Mouse (Mus musculus) cerebellum, postnatal 14 days (tissue): Measurements from ENCODE around the gene Ube2i.
"Not testable (repeated sequence)": the region's sequence is repeated elsewhere in the genome, so short reads cannot be mapped to it uniquely, and the experiment has no call there.

Experiments used
- DNase-seq, 2 experiments: peaks; one replicate each; pipeline ENCODE4 v3.0.0; 2021; ENCODE audit warnings: mixed read lengths in 2 of 2

The Ube2i gene

DNA sequence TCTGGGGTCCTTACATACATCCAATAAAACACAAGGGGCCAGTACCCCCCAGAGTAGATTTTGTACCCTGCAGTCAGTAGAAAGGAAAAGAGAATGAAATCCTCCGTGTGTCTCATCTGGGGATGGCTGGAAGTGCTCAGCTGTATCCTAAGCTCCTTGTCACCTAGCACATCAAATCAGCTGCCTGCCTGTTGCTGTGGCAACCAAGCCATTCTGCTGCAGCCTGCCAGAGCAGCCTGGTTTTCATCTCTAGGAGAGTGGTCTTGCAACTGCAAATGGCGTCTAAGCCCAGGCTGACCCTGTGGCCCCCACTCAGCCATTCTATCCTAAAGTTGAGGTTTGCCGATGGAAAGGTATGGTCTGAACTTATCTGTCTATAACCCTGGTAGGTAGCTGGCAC is 21.8 kb downstream of the Ube2i start:
- DNase-seq, result no peak

DNA sequence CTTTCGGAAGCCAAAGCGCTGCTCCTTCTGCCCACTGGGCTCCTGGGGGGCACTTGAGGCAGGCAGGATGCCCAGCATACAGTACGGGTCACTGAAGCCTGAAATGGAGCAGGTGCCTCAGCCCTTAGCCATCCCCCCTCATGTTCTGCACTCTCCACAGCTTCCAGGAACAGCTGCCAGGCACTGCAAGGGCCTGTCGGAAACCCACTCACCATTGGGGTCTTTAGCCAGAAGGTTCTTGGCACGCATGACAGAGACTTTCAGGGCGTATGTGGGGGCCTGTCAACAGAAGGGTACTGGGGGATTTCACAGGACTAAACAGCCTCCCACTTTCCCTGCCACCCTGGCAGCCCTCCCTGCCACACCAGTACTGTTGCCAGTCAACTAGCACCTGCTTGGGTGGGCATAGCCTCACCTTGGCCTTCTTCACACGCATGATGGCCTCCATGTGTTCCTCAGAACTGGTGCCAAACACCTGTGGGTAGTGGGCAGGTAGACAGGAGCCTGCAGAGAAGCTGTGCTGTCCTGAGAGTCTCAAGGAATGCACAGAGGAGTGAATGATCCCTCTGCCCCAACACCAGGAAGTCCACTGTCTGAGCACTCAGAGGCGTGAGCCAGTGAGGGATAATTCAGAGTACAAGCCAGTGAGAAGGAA is 24.1 kb downstream of the Ube2i start:
- peak; percentile 85 to 90 for DNase-seq

DNA sequence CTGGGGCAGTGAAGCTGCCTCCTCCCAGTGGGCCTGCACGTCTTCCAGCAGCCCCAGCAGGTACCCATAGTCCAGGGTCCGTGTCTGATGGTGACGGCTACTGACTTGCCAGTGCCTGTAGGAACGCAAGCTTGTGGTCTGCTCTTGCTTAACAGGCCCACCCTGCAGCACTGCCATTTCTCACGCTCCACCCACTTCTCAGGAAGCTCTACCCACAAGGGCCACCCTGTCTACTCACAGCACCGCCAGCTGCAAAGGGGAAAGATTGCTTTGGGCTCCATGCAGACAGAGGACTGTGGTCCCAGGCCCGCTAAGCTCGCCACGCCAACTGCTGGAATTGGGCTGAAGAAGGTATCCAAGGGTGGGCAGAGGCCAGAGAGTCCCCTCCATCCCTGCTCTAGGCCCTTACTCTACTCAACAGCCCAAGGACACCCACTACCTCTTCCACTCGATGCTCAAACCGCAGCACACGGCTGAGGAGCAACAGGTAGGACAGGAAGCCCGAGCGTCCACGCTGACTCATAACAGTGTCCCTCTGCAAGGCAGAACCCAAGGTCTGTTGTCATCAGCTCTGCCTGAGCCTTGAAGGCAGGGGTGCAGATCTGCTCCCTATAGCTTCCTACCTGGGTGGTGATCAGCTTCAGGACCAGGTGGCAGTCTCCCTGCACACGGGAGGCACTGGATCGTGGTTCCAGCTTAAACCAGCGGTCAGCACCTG is 26.2 kb downstream of the Ube2i start:
- no peak for DNase-seq

DNA sequence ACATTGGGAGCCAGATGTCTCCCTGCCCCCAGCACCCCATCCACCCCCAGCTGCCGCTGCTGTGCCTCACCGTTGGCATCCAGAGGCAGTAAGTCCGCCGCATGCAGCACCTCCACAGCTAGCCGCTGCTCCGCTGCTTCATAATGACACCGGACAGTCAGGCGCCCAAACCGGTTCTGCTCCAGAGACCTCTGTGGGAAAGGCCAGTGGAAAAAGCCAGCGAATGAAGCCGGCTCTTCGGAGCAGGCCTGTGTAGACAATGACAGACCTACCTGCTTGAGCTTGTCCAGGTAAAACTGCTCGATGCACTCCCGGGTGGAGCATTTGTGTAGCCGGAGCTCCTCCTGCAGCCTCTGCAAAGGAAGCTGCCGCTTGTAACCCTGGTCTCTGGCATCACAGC is 30.2 kb downstream of the Ube2i start:
- DNase-seq, result no peak

DNA sequence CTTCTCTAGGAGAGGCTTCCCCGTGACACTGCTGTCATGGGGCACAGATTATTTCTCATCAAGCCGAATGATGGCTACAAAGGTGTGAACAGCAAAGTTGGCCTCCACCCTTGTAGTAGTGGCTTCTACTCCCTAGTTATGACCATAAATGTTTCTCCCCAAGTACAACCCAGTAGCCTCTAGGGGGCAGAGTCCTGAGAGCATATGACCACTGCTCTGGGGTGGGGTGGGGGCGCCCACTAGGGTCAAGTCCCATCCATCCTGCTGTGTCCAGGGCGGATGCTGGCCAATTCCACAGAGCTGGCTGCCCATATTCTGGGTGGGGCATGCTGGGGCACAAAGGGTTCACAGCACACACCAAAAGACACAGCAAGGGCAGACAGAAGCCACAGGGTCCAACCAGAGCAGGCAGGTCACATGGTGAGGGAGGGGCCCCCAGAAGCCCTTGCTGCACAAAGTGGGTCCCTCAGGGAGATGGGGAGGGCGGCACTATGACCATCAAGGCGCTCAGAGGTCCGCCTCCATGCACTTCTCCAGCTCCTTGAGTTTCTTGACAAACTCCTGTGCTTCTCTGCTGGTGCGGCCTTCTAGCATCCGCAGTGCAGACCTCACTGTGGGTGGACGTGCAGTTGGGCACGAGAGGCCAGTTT is 31.2 kb downstream of the Ube2i start:
- DNase-seq, result peak in 1 of 2 experiments; percentile 23

DNA sequence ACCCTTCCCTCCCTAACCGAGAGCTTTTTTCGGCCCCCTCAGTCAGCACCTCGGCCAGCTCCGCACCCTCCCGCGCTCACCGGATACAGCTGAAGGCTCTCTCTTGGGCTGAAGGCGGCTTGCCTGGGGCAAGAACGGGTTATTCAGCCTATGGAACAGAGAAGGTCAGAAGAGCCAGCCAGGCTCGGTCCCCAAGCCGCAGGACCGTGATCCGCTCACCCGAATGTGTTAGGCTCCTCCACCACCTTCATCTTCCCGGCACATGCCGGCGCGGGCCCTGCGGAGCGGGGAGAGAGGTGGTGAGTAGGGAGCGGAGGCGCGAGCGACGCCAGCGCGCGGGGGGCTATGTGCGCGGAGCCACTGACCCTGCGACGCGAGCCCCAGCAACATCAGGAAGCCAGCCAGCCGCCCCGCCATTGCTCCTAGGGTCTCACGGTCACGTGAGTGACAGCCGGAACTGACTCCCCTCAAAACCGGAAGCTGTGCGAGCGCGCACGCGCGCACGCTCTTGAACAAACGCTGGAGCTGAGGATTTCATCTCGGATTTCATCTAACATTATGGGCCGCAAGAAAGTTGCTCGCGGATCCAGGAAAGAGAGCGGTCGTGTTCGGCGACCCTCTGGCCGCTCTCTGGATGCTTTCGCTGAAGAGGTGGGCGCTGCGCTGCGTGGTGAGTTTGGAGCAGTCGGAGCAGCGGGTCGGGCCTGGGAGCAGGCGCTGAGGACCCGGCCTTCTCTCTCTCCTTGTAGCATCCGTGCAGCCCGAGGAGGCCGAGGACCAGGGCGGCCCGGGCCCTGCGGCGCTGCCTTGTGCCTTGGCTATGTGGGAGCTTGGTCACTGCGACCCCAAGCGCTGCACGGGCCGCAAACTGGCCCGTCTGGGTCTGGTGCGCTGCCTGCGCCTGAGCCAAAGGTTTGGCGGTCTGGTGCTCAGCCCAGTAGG is 34.5 kb downstream of the Ube2i start, which contains the start of the genes Gnptg and Tsr3:
Gene Gnptg, minus strand, starts transcription at position 430 of the 942 bp plus-strand sequence.
Gene Tsr3, plus strand, starts transcription at position 476 of the 942 bp plus-strand sequence.
- DNase-seq, result peak; percentile 89 to 90

DNA sequence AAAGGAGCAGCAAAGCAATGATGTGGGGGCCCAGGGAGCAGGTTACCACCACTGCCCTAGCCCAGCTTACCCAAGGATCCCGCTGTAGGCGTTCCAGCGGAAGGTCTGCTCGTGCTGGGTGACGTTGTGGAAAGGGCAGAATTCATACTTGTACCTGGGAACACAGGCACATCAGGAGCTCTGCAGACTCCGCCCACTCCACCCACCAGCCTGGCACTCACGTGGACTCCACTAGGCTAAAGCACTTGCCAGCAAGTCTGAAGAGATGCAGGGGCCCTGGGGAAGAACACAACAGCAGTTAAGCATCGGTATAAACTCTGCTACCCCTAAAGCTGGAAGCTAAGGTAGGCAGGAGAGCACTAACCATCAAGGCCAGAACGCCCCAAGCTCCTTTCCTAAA is 38.8 kb downstream of the Ube2i start:
- DNase-seq, result no peak

DNA sequence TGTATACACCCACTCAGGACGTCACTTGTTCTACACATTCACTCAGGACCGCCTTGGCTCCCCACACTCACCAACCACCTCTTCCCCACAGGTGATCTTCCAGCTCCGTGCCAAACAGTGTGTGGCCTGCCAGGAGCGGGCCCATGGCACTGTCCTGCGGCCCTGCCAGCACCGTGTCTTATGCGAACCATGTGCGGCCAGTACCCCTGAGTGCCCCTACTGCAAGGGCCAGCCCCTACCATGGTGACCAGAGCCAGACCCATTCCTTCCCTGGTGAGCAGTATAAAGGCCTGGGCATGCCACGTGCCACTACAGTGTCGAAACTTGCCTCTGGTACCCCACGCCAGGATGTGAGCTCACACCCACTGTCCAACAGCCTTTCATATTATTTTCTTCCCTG is 42.8 kb downstream of the Ube2i start:
- not testable (repeated sequence) for DNase-seq

DNA sequence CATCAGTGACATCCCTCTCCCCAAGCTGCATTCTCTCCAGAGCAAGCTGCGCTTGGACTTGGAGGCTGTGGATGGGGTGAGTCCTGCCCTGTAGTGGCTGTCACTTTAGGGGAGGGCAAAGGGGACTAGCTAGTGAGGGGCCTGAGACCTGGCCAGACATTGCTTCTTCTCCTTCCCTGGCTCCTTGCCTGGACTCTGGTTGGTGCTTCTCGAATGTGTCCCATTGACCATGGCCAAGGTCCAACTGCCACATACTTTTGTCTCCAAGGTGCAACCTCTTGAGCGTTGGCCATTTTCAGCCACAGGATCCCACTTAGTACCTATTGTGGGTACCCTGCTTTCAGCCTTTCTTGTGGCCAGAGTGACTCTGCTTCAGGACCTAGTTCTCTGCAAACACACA is 43.7 kb downstream of the Ube2i start:
- DNase-seq, result peak in 1 of 2 experiments; percentile 63

DNA sequence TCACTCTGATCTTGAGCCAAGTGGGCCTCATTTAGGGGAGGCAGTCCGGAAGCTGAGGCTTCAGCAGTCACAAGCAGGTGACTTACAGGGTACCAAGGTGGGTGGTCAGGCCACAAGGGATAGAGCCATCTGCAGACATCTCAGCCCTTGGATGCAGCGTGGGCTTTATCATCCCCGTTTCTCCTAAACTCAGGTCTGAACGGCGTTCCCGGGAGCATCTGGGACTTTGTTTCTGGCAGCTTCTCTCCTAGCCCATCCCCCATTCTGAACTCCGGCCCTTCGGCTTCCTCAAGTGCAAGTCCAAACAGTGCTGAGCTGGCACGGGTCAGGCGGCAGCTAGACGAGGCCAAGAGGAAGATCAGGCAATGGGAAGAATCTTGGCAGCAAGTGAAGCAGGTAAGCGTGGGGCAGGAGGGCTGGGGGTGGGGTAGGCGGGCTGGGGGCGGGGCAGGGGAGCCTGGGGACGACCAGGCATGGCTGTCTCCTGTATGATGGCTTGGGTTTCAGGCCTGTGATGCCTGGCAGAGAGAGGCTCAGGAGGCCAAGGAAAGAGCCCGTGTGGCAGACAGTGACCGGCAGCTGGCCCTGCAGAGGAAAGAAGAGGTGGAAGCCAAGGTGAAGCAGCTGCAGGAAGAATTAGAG is 44.3 kb downstream of the Ube2i start:
- DNase-seq, result not testable (repeated sequence)

DNA sequence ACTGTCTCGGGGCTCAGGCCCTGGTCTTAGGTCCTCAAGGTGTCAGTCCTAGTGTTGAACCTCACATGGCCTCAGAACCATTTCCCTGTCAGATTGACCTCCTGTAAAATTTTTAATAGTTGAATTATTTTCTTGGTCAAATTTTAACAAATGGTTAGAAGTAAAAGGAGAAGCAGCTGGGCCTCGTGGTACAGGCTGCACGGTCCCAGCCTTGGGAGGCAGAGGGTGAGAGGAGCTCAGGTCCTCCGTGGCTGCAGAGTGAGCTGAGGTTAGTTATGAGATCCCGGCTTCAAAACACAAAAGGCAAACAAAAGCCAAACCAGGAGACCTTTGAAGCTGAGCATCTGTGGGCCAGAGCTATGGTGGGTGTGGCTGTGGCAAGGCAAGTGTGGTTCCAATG is 46.4 kb downstream of the Ube2i start:
- no peak for DNase-seq

DNA sequence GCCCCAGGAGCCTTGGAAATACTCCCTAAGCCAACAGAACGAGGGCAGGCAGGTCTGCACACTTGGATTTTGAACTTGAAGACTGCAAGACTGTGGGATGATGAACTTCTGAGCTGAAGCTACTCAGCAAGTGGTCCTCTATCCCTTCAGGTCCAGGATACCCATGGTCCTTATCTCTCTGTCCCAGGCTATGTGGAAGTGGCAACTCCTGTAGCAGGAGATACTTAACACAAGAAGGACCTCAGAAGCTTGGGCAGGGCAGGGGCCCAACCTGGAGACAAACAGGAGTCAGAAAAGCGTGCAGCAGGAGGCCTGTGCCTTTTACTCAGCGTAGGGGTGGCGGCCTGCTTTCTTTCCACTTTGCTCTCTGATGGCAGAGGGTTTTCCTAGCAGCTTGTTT is 48.8 kb downstream of the Ube2i start:
- DNase-seq, result no peak

DNA sequence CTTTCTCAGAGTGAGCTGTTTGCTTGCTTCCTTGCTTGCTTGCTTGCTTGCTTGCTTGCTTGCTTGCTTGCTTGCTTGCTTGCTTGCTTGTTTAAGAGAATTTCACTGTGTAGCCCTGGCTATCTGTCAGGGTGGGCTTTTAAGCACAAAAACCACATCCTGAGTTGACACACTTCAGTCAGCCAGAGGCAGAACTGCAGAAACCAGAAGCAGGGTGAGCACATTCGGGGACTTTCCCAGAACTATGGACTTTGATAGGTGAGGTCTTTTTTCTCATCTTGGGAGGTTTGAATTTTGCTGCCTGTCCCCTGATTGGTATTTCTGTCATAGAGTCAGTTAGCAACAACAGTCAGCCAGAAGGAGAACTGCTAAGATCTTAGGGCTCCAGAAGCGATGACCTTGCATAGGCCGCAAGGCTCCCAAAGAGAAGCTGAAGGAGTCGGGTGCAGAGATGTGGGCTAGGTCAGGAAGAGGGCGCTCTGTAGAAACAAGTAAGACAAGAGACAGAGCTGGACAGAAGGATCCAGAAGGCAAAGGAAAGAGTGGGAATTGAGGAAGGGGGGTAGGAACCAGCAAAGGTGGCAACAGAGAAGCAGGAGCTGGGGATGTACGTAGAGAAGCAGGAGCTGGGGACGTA is 49.7 kb downstream of the Ube2i start:
- DNase-seq, result no peak

DNA sequence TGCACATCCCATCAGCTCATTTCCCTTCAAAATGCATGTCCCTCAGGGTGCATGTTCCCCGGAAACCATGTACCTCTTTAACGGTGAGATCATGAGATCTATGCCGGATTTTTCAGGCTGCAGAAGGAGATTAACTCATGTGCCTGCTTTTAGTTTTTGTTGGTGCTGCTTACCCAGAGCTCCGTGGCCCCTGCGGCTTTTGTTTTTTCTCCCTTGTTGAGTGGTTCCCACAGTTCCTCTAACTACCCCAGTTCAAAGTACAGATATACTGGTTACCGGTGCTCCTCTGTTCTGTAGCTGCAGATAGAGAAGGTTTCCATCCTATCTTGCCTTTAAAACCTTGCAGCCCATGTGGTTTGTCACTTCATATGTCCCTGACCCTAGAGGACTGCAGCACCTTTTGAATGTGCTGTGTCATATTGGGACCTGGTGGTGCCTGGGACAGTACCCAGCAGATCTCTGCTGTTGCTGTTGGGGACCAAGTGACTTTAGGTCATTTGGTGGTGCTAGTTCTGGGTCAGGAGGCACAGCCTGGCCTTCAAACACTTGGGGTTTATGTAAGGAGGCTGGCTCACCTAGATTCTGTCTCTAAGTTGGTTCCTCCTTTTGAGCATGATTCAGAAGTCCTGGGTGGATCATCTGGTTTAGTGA is 51.3 kb downstream of the Ube2i start:
- DNase-seq, result no peak

DNA sequence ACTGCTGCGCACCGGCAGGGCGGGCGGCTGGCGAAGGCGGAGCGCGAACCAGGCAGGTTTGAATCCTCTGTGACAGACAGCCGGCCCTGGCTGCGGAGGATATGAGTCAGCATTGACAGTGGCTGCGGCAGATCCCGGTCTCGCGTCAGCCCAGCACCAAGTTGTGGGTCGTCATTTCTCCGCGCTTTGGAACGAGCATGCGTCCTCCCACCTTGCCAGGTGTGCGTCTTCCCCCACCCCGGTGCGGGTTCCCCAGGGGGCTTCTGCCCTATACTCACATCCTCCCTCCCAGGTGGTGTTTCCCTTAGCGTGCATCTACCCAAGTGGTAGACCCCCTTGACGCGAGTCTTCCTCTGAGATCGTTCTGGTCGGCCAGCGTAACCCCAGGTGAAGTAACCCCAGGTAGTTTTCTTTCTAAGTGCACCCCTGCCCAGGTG is 51.9 kb downstream of the Ube2i start:
- DNase-seq, result peak; percentile 57 to 58

DNA sequence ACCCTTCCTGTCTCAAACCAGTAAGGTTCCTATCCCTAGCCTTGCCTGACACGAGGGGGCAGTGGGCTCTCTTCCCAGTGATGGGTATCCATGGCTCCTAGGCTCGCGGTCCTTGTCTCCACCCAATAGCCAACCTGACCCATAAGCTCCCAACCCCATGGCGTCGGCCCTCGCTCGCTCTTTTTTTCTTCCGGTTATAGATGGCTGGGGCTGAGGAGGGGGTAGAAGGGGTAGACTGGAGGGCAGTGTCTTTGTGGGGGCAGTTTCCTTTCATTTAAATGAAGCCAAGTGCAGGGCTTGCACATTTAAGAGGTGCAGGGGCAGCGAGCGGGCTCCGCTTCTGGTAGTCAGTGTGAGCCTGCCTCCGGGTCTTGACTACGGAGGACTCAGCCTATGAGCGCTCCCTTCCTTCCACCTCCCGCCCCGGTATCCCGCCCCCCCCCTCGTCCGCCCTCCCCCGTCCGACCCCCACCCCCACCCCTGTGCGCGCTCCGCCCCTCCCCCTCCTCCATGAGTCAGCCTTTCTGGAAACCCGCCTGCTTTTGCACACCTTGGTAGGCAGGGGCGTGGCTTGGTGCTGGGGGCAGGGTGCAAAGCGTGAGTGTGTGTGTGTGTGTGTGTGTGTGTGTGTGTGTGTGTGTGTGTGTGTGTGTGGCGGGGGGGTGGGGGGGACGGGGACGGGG is 52.5 kb downstream of the Ube2i start:
- peak; percentile 81 to 92 for DNase-seq

DNA sequence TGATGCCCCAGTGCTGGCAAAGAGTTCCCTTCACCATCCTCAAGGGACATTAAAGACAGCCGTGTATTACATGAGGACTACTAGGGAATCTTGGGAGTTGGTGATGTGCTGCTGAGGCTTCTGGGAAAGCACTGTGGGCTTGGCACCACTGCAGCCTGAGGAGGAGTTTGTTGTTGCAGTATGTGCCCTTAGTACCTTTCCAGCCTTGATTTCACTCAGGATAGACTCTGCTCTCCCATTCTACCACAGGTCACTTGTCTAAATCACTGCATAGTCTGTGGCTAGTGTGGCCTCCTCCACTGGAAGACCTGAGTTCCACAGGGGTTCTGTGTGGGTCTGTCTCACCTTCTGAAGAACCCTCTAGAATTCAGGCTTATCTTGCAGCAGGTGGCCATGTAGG is 53.7 kb downstream of the Ube2i start:
- no peak for DNase-seq

DNA sequence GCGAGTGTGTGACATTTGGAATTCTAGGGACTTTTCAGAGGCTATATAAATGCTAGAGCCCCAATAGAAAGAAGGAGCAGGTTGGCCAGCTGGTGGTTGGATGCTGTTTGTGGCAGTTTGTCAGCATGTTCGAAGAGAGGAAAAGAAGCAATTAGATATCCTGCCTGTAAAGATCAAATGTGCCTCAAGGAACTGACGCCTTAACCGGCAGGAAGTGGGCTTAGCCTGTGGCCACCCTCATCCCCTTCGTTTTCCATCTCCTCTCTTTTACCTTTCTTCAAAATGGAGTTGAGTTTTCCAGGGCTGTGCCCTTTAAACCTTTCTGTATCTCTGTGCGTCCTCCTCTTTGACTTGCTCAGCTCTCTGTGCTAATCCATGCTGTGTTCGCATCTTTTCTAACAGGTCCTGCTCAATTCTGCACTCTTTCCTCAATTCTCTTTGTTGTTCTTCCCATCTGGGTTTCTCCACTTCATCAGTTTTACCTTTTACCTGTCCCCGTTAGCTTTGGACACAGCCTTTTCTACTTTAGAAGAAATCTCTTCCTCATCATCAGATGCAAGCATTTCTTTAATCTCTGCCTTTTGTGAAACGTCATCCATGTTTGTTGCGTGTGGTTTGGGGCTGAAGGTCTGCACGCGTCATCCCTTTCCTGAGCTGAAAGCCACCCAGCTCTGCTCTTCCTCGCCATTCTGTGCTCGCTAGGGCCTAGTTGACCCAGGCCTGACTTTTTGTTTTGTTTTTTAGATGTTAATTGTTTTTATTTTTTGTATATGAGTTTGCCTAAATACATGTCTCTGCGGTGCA is 54.7 kb downstream of the Ube2i start:
- DNase-seq, result no peak

DNA sequence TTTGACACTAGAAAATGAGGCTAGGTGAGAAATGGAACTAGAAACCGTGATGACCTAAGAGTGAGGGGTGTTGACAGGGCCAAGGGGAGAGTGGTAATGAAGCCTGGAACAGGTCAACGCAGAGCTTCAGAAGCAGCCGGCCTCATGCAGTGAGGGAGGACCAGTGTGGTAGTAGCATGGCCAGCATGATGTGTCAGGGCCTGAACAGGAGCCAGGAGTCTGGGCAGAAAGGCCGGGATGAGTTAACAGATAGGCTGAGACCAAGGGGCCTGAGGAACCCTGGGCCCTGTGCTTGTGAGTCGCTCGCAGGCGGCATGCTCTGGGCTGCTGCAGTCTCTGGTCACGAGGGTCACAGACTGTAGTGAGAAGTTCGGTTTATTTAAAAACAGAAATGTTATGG is 55.5 kb downstream of the Ube2i start:
- no peak for DNase-seq

DNA sequence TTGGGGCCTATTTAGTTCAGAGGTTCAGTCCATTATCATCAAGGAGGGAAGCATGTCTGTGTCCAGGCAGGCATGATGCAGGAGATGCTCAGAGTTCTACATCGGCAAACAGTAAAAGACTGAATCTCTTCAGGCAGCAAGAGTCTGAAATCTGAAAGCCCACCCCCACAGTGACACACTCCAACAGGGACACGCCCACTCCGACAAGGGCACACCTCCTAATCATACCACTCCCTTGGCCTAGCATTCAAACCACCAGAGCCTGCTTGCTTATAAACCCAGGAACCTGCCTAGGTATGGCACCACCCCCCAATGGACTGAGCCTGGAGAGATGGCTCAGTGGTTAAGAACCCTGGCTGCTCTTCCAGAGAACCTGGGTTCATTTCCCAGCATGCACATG is 59.0 kb downstream of the Ube2i start:
- no peak for DNase-seq
